Mouse (Mus musculus): ENCODE measurements at regions not wholly inside any gene's neighbourhood (a gene's known extent, or its start where the extent isn't known, plus 50 kb on each side); places are given as distances from the start of the nearest gene placed in this dataset.

GRCm38 (mm10) chr3:52746917-52747316 is 270.1 kb downstream of the Cog6 start:
- H3K4me1 ChIP-seq: no peaks in the 10 kb centered on the region; the same call in 1 of the 2 replicates
- H3K9ac ChIP-seq (replicated peaks): no peak overlapping the region
- H3K4me3 ChIP-seq: no peak overlapping the region
- no peak overlapping the region for H3K27ac ChIP-seq (replicated peaks)
- WGBS: 69% methylated on average over 3 of the region's 3 CpGs
- H3K9me3 ChIP-seq: no peaks in the 10 kb centered on the region
- H3K36me3 ChIP-seq: no peaks in the 10 kb centered on the region
- H3K27me3 ChIP-seq: 0 out of 2 replicates have a peak, but pooled peaks cover 3% of the 10 kb centered on the region
- no peak for ATAC-seq (ENCODE audit: low FRiP score, low read depth)
- H3K4me2 ChIP-seq (replicated peaks): no peak overlapping the region

GRCm38 (mm10) chr3:52744334-52744733 is 272.7 kb downstream of the Cog6 start:
- H3K36me3 ChIP-seq: no peaks in the 10 kb centered on the region
- no peak overlapping the region for H3K4me2 ChIP-seq (replicated peaks)
- no peaks in the 10 kb centered on the region; the same call in 1 of the 2 replicates for H3K4me1 ChIP-seq
- no peak overlapping the region for H3K27ac ChIP-seq (replicated peaks)
- H3K9ac ChIP-seq (replicated peaks): no peak overlapping the region
- 0 out of 2 replicates have a peak, but pooled peaks cover 3% of the 10 kb centered on the region for H3K27me3 ChIP-seq
- ATAC-seq (ENCODE audit: low FRiP score, low read depth): no peak
- H3K9me3 ChIP-seq: no peaks in the 10 kb centered on the region
- no peak overlapping the region for H3K4me3 ChIP-seq
- 87% methylated on average over 8 of the region's 8 CpGs for WGBS

GRCm38 (mm10) chr3:52740466-52741026 is 276.5 kb downstream of the Cog6 start:
- WGBS: 66% methylated on average over 9 of the region's 9 CpGs
- H3K9me3 ChIP-seq: no peaks in the 10 kb centered on the region
- H3K4me1 ChIP-seq: peaks cover 3% of the 10 kb centered on the region
- H3K27me3 ChIP-seq: 0 out of 2 replicates have a peak, but pooled peaks cover 3% of the 10 kb centered on the region
- H3K9ac ChIP-seq (replicated peaks): no peak overlapping the region
- H3K36me3 ChIP-seq: no peaks in the 10 kb centered on the region
- 0 out of 2 replicates have a peak, but pooled peaks have one; percentile 16 for ATAC-seq (ENCODE audit: low FRiP score, low read depth)
- H3K4me3 ChIP-seq: no peak overlapping the region
- no peak overlapping the region for H3K4me2 ChIP-seq (replicated peaks)
- no peak overlapping the region for H3K27ac ChIP-seq (replicated peaks)

GRCm38 (mm10) chr3:52739526-52739925 is 277.5 kb downstream of the Cog6 start:
- Histone ChIP-seq H3K4me2 (replicated peaks) (no peak overlapping the region), H3K27me3 (0 out of 2 replicates have a peak, but pooled peaks cover 3% of the 10 kb centered on the region), H3K4me1 (peaks cover 3% of the 10 kb centered on the region), H3K9ac (replicated peaks) (no peak overlapping the region), H3K27ac (replicated peaks) (no peak overlapping the region), H3K9me3 (no peaks in the 10 kb centered on the region), H3K4me3 (no peak overlapping the region), H3K36me3 (no peaks in the 10 kb centered on the region)
- ATAC-seq (ENCODE audit: low FRiP score, low read depth): no peak
- WGBS: 83% methylated on average over 4 of the region's 4 CpGs

- Histone ChIP-seq H3K27ac (replicated peaks) (no peak overlapping the region), H3K9ac (replicated peaks) (no peak overlapping the region), H3K36me3 (no peaks in the 10 kb centered on the region), H3K9me3 (no peaks in the 10 kb centered on the region), H3K4me3 (no peak overlapping the region), H3K4me2 (replicated peaks) (no peak overlapping the region), H3K27me3 (no peaks in the 10 kb centered on the region), H3K4me1 (peaks cover 3% of the 10 kb centered on the region)
- no peak for ATAC-seq (ENCODE audit: low FRiP score, low read depth)
- WGBS: 57% methylated on average over 5 of the region's 5 CpGs
These were observed 278.7 kb downstream of the Cog6 start for GRCm38 (mm10) chr3:52738386-52738785.

GRCm38 (mm10) chr3:52735939-52736338 is 281.1 kb downstream of the Cog6 start:
- Histone ChIP-seq H3K27ac (replicated peaks) (no peak overlapping the region), H3K27me3 (no peaks in the 10 kb centered on the region), H3K36me3 (no peaks in the 10 kb centered on the region), H3K4me1 (peaks cover 3% of the 10 kb centered on the region; the same call in 1 of the 2 replicates), H3K9ac (replicated peaks) (no peak overlapping the region), H3K4me2 (replicated peaks) (no peak overlapping the region), H3K9me3 (no peaks in the 10 kb centered on the region), H3K4me3 (no peak overlapping the region)
- WGBS: 92% methylated on average over 7 of the region's 7 CpGs
- ATAC-seq (ENCODE audit: low FRiP score, low read depth): no peak

- Histone ChIP-seq H3K27me3 (no peaks in the 10 kb centered on the region), H3K4me2 (replicated peaks) (no peak overlapping the region), H3K4me3 (no peak overlapping the region), H3K4me1 (no peaks in the 10 kb centered on the region), H3K27ac (replicated peaks) (no peak overlapping the region), H3K9me3 (no peaks in the 10 kb centered on the region), H3K36me3 (no peaks in the 10 kb centered on the region), H3K9ac (replicated peaks) (no peak overlapping the region)
- no peak for ATAC-seq (ENCODE audit: low FRiP score, low read depth)
These were observed 285.1 kb downstream of the Cog6 start for GRCm38 (mm10) chr3:52731941-52732340.

- Histone ChIP-seq H3K27me3 (no peaks in the 10 kb centered on the region), H3K27ac (replicated peaks) (no peak overlapping the region), H3K4me2 (replicated peaks) (no peak overlapping the region), H3K9ac (replicated peaks) (no peak overlapping the region), H3K4me3 (no peak overlapping the region), H3K9me3 (no peaks in the 10 kb centered on the region), H3K36me3 (no peaks in the 10 kb centered on the region), H3K4me1 (no peaks in the 10 kb centered on the region)
- no peak for ATAC-seq (ENCODE audit: low FRiP score, low read depth)
- WGBS: 75% methylated on average over 3 of the region's 3 CpGs
These were observed 285.5 kb downstream of the Cog6 start for GRCm38 (mm10) chr3:52731491-52731890.

- H3K9ac ChIP-seq (replicated peaks): no peak overlapping the region
- H3K4me2 ChIP-seq (replicated peaks): no peak overlapping the region
- no peak for ATAC-seq (ENCODE audit: low FRiP score, low read depth)
- H3K36me3 ChIP-seq: no peaks in the 10 kb centered on the region
- H3K9me3 ChIP-seq: no peaks in the 10 kb centered on the region
- H3K4me3 ChIP-seq: no peak overlapping the region
- no peak overlapping the region for H3K27ac ChIP-seq (replicated peaks)
- no peaks in the 10 kb centered on the region for H3K4me1 ChIP-seq
- 83% methylated on average over 3 of the region's 3 CpGs for WGBS
- no peaks in the 10 kb centered on the region for H3K27me3 ChIP-seq
These were observed 287.3 kb downstream of the Cog6 start for GRCm38 (mm10) chr3:52729731-52730130.

- Histone ChIP-seq H3K27me3 (no peaks in the 10 kb centered on the region), H3K4me1 (no peaks in the 10 kb centered on the region), H3K27ac (replicated peaks) (no peak overlapping the region), H3K4me2 (replicated peaks) (no peak overlapping the region), H3K9me3 (no peaks in the 10 kb centered on the region), H3K36me3 (no peaks in the 10 kb centered on the region), H3K4me3 (no peak overlapping the region), H3K9ac (replicated peaks) (no peak overlapping the region)
- ATAC-seq (ENCODE audit: low FRiP score, low read depth): no peak
- WGBS: 81% methylated on average over 6 of the region's 6 CpGs
These were observed 288.2 kb downstream of the Cog6 start for GRCm38 (mm10) chr3:52728860-52729259.

- Histone ChIP-seq H3K9me3 (no peaks in the 10 kb centered on the region), H3K9ac (replicated peaks) (no peak overlapping the region), H3K4me1 (no peaks in the 10 kb centered on the region), H3K4me3 (no peak overlapping the region), H3K4me2 (replicated peaks) (no peak overlapping the region), H3K36me3 (no peaks in the 10 kb centered on the region), H3K27ac (replicated peaks) (no peak overlapping the region), H3K27me3 (no peaks in the 10 kb centered on the region)
- 96% methylated on average over 5 of the region's 5 CpGs for WGBS
- ATAC-seq (ENCODE audit: low FRiP score, low read depth): no peak
These were observed 288.6 kb downstream of the Cog6 start for GRCm38 (mm10) chr3:52728426-52728825.

- Histone ChIP-seq H3K9ac (replicated peaks) (no peak overlapping the region), H3K36me3 (no peaks in the 10 kb centered on the region), H3K4me2 (replicated peaks) (no peak overlapping the region), H3K9me3 (no peaks in the 10 kb centered on the region), H3K4me1 (no peaks in the 10 kb centered on the region), H3K27me3 (no peaks in the 10 kb centered on the region), H3K4me3 (no peak overlapping the region), H3K27ac (replicated peaks) (no peak overlapping the region)
- WGBS: 92% methylated on average over 3 of the region's 3 CpGs
- ATAC-seq (ENCODE audit: low FRiP score, low read depth): no peak
These were observed 292.7 kb downstream of the Cog6 start for GRCm38 (mm10) chr3:52724354-52724753.

- Histone ChIP-seq H3K4me3 (no peak overlapping the region), H3K9me3 (no peaks in the 10 kb centered on the region), H3K27me3 (no peaks in the 10 kb centered on the region), H3K27ac (replicated peaks) (no peak overlapping the region), H3K4me1 (no peaks in the 10 kb centered on the region), H3K36me3 (no peaks in the 10 kb centered on the region), H3K4me2 (replicated peaks) (no peak overlapping the region), H3K9ac (replicated peaks) (no peak overlapping the region)
- no peak for ATAC-seq (ENCODE audit: low FRiP score, low read depth)
- WGBS: 95% methylated on average over 2 of the region's 2 CpGs
These were observed 294.1 kb downstream of the Cog6 start for GRCm38 (mm10) chr3:52722946-52723345.
